Mouse (Mus musculus): ENCODE data around the gene Ide.

DNA sequence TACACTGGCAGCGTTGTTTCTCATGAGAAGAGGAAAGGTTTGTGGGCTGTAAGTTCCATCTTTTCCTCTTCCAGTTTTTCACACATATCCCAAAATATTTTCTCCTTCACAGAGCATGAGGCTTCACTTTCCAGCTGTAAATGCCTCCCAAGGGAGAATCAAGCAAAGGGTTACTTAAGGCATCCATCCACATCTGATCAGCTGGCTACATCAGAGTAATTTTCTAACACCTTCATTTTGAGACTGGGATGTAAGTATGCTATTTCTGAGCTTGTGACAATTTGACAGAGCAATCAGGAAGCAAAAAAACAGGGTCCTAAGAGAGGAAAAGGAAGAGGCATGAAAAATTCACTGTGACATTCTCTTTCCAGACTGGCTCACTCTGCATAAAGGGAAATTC is 55.9 kb downstream of the Ide start:
- no peak for TF ChIP-seq CTCF (IDR thresholded peaks at IDR 0.05; ENCODE audit: low read depth)
- TF ChIP-seq EP300 (IDR thresholded peaks at IDR 0.05; ENCODE audit: low read depth), result no peak
